49 mouse cellular contexts compared by ENCODE assay signal in the genomic region with DNA sequence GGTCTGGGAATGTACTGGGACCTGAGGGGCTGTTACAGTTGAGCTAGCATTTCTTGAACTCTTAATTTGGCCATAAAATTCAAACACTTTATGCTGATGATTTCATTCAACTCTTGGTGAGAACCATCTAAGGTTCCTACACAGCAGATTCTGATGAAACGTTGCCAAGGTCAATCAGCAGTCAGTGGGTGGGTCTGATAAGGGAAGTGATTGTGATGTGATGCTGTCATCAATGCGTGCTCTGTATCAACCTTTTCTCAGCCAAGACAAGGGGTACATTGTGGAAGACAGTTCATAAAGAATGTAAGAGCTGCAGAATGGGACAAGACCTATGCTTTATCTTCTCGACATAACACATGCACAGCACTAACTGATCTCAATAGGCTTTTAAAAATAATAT. TPM values are rescaled to one million over a fixed set of nuclear protein-coding genes. Genes with fewer than 3 reads are reported as not detected.
"Had no signal": no experiment of that assay in that cellular context is flagged by ENCODE, and none has a peak within 500 bp of the region (broad histone marks: within the 10 kb centered on the region; RNA-seq: fewer than 3 reads in every experiment).

No protein-coding gene starts in this region.

- ATAC-seq: hindbrain, embryonic 16.5 days; hindbrain, postnatal 0 days; inflammation-experienced regulatory T-cells, adult 6 months; intestine, embryonic 15.5 days; intestine, embryonic 16.5 days; intestine, postnatal 0 days had no signal

- H3K4me1 ChIP-seq: heart, embryonic 12.5 days; hindbrain, embryonic 10.5 days; hindbrain, embryonic 12.5 days; hindbrain, embryonic 13.5 days; hindbrain, embryonic 15.5 days; intestine, embryonic 15.5 days; kidney, embryonic 15.5 days had no signal

- H3K4me2 ChIP-seq: heart, embryonic 12.5 days; heart, embryonic 13.5 days; heart, embryonic 15.5 days; hindbrain, embryonic 12.5 days; hindbrain, embryonic 13.5 days; hindbrain, embryonic 14.5 days; hindbrain, embryonic 15.5 days; intestine, embryonic 15.5 days; kidney, embryonic 15.5 days had no signal

- DNase-seq: heart, postnatal 14 days; heart, postnatal 36 days; heart, postnatal 4 days; kidney, adult 11 months; kidney, adult 18-20 months; kidney, adult 2 months; kidney, adult 8-10 months; kidney, adult 9 months; kidney, postnatal 10 days; kidney, postnatal 14 days; kidney, postnatal 25 days; kidney, postnatal 36 days; kidney, postnatal 4 days; layer of hippocampus, adult 9-11 months; layer of hippocampus, postnatal 36 days had no signal

- H3K27me3 ChIP-seq: heart, embryonic 12.5 days; heart, embryonic 15.5 days; hindbrain, embryonic 12.5 days; hindbrain, embryonic 13.5 days; hindbrain, embryonic 15.5 days; intestine, embryonic 15.5 days; kidney, embryonic 15.5 days had no signal

- H3K9me3 ChIP-seq: heart, embryonic 12.5 days; heart, embryonic 13.5 days; heart, embryonic 15.5 days; hindbrain, embryonic 10.5 days; hindbrain, embryonic 12.5 days; hindbrain, embryonic 13.5 days; hindbrain, embryonic 15.5 days; intestine, embryonic 15.5 days; kidney, embryonic 15.5 days had no signal

- H3K27ac ChIP-seq: heart, embryonic 13.5 days; heart, embryonic 15.5 days; hindbrain, embryonic 10.5 days; hindbrain, embryonic 12.5 days; hindbrain, embryonic 13.5 days; hindbrain, embryonic 14.5 days; hindbrain, embryonic 15.5 days; hindbrain, postnatal 0 days; intestine, embryonic 15.5 days; kidney, embryonic 15.5 days; kidney, postnatal 0 days; layer of hippocampus, adult 2 months; left cerebral cortex, adult 2 months had no signal

- H3K36me3 ChIP-seq: heart, embryonic 12.5 days; heart, embryonic 13.5 days; heart, embryonic 15.5 days; hindbrain, embryonic 10.5 days; hindbrain, embryonic 12.5 days; hindbrain, embryonic 13.5 days; hindbrain, embryonic 15.5 days; intestine, embryonic 15.5 days; kidney, embryonic 15.5 days had no signal

- H3K4me3 ChIP-seq: heart, embryonic 12.5 days; heart, embryonic 13.5 days; heart, embryonic 15.5 days; hindbrain, embryonic 10.5 days; hindbrain, embryonic 12.5 days; hindbrain, embryonic 13.5 days; hindbrain, embryonic 15.5 days; intestine, embryonic 15.5 days; kidney, embryonic 15.5 days; layer of hippocampus, adult 2 months; left cerebral cortex, adult 2 months had no signal

- H3K9ac ChIP-seq: heart, embryonic 12.5 days; heart, embryonic 13.5 days; heart, embryonic 15.5 days; hindbrain, embryonic 12.5 days; hindbrain, embryonic 13.5 days; hindbrain, embryonic 14.5 days; hindbrain, embryonic 15.5 days; intestine, embryonic 15.5 days; kidney, embryonic 15.5 days had no signal

RNA-seq across cellular contexts. Expression of a gene that starts 8.6 kb away (rescaled TPM):
- total RNA-seq: heart, adult 8-10 months; heart, postnatal 14 days; heart, postnatal 36 days; heart, postnatal 4 days; hematopoietic stem cell, adult 5-6 weeks; hindbrain, postnatal 0 days; layer of hippocampus, adult 18-20 months; layer of hippocampus, adult 2 months; layer of hippocampus, adult 8-10 months; layer of hippocampus, postnatal 10 days; layer of hippocampus, postnatal 14 days; layer of hippocampus, postnatal 25 days; layer of hippocampus, postnatal 36 days; left cerebral cortex, adult 18-20 months; left cerebral cortex, adult 2 months; left cerebral cortex, adult 8-10 months had no signal
- polyA plus RNA-seq: heart, embryonic 12.5 days; heart, embryonic 13.5 days; heart, embryonic 14.5 days; heart, embryonic 15.5 days; heart, postnatal 0 days; hindbrain, embryonic 10.5 days; hindbrain, embryonic 11.5 days; hindbrain, embryonic 12.5 days; hindbrain, embryonic 13.5 days; hindbrain, embryonic 14.5 days; hindbrain, embryonic 15.5 days; hindbrain, embryonic 16.5 days; hindbrain, postnatal 0 days; inflammation-experienced regulatory T-cells, adult 6 months; intestine, embryonic 14.5 days; intestine, embryonic 16.5 days; intestine, postnatal 0 days; kidney, adult 2 months; kidney, embryonic 14.5 days; kidney, embryonic 15.5 days; kidney, embryonic 16.5 days; large intestine, adult 2 months had no signal

RNA-seq across cellular contexts. Expression of a gene that starts 35.4 kb away (rescaled TPM):
- total RNA-seq: heart, adult 8-10 months; heart, postnatal 14 days; heart, postnatal 36 days; heart, postnatal 4 days; hematopoietic stem cell, adult 5-6 weeks; hindbrain, postnatal 0 days; layer of hippocampus, adult 18-20 months; layer of hippocampus, adult 2 months; layer of hippocampus, adult 8-10 months; layer of hippocampus, postnatal 10 days; layer of hippocampus, postnatal 14 days; layer of hippocampus, postnatal 25 days; layer of hippocampus, postnatal 36 days; left cerebral cortex, adult 18-20 months; left cerebral cortex, adult 2 months; left cerebral cortex, adult 8-10 months had no signal
- polyA plus RNA-seq: heart, embryonic 12.5 days; heart, embryonic 13.5 days; heart, embryonic 14.5 days; heart, embryonic 15.5 days; heart, postnatal 0 days; hindbrain, embryonic 10.5 days; hindbrain, embryonic 11.5 days; hindbrain, embryonic 12.5 days; hindbrain, embryonic 13.5 days; hindbrain, embryonic 14.5 days; hindbrain, embryonic 15.5 days; hindbrain, embryonic 16.5 days; hindbrain, postnatal 0 days; inflammation-experienced regulatory T-cells, adult 6 months; intestine, embryonic 14.5 days; intestine, embryonic 15.5 days; intestine, embryonic 16.5 days; intestine, postnatal 0 days; kidney, adult 2 months; kidney, embryonic 14.5 days; kidney, embryonic 15.5 days; kidney, embryonic 16.5 days; kidney, postnatal 0 days; large intestine, adult 2 months had no signal
